Mouse (Mus musculus) olfactory bulb, adult 2 months (tissue): ENCODE data around the gene Erbin.

Experiments
- CTCF ChIP-seq: fragments of 200-500 bp; IDR thresholded peaks from 2 replicates; pipeline ENCODE4 v1.5.1; 2012; ENCODE audit warnings: low read depth, mild to moderate bottlenecking, low read length, moderate library complexity; ENCODE audit not compliant: insufficient read depth
- POLR2A ChIP-seq: fragments of 200-500 bp; IDR thresholded peaks from 2 replicates; pipeline ENCODE4 v1.6.1; 2012; ENCODE audit warnings: mild to moderate bottlenecking, low read depth, low read length, moderate library complexity; ENCODE audit not compliant: insufficient read depth

DNA sequence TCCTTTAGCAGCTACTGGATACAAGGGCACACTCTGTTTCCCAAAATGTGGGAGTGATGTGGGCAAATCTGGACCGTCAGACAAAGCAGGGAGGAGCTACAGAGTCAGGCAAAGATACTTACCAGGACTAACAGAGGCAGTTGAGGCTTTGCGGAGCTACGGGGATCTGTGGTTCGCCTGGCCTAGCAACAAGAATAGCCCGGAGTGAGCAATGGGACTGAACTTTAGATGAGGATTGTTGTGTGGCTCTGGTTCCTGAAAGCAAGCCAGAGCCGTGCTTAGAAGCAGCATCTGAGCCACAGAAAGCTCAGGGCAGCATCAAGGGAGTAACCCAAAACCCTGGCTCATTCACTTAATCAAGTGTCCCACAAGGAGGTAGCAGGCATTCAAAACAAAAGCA lies 49.6 kb upstream of the Erbin start:
- TF ChIP-seq CTCF (no peak), POLR2A (no peak)
